Mouse (Mus musculus): Measurements from ENCODE around the gene Art2b. TPM values are rescaled to one million over a fixed set of nuclear protein-coding genes. Genes with fewer than 3 reads are reported as not detected.
"Not testable (repeated sequence)": the region's sequence is repeated elsewhere in the genome, so short reads cannot be mapped to it uniquely, and the experiment has no call there.

The Art2b gene
- not detected in 2 replicates for polyA plus RNA-seq (2016; fragmentation: Nextera tagmentation; extraction: Ambion mirVana)

DNA sequence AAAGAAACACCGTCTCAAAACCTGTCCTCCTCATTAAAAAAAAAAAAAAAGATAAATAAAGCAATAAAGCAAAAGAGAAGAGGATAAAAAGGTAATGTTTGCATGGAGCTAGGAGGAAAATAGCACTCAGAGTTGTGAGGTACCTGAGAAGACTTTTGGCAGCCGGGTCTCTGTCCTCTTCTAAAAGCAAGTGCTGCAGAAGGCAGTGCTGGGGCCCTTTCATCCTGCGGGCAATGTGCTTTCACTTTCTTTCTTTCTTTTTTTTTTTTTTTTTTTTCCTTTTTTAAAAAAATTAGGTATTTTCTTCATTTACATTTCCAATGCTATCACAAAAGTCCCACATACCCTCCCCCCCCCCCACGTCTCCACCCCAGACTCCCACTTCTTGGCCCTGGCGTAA, at the start of gene Art2b:
Gene Art2b, minus strand, starts transcription at position 193 of the 400 bp plus-strand sequence.
- H3K27ac ChIP-seq, result no peak within 1 kb of the TSS
- no peaks in the 10 kb centered on the region for H3K27me3 ChIP-seq (ENCODE audit: low read depth, poor library complexity, severe bottlenecking)
- WGBS, result 89% methylated on average over 5 of the region's 5 CpGs
- no peak within 1 kb of the TSS for H3K4me3 ChIP-seq
- H3K4me1 ChIP-seq, result no peaks in the 10 kb centered on the region
- no peaks in the 10 kb centered on the region for H3K36me3 ChIP-seq
- DNase-seq (ENCODE audit: low spot score), result no peak
- H3K9me3 ChIP-seq (replicated peaks), result no peaks in the 10 kb centered on the region

DNA sequence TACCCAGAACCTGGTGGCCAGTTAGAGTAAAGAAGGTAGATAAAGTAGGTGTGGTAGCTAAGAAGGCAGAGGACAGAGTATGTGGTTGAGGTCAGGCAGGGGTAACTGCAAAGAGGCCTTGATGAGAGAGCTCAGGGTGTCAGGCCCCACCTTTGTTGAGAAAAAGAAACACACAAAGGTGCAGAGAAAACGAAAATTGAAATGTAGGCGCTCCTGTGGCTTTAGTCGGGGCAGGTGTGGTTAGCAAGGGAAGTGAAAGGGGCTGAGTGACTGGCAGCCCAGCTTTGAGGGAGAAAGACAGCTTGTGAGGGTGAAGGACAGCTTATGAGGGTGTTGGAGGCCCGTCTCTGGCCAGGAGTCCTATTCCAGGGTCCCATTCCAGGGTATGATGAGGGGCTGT, 49.1 kb upstream of the Art2b start:
- WGBS, result 84% methylated on average over 4 of the region's 4 CpGs
- no peak for DNase-seq (ENCODE audit: low spot score)
- no peaks in the 10 kb centered on the region for H3K36me3 ChIP-seq
- no peaks in the 10 kb centered on the region for H3K9me3 ChIP-seq (replicated peaks)
- H3K27ac ChIP-seq, result no peak overlapping the region
- no peaks in the 10 kb centered on the region for H3K4me1 ChIP-seq
- no peak overlapping the region for H3K4me3 ChIP-seq
- no peaks in the 10 kb centered on the region for H3K27me3 ChIP-seq (ENCODE audit: low read depth, poor library complexity, severe bottlenecking)

DNA sequence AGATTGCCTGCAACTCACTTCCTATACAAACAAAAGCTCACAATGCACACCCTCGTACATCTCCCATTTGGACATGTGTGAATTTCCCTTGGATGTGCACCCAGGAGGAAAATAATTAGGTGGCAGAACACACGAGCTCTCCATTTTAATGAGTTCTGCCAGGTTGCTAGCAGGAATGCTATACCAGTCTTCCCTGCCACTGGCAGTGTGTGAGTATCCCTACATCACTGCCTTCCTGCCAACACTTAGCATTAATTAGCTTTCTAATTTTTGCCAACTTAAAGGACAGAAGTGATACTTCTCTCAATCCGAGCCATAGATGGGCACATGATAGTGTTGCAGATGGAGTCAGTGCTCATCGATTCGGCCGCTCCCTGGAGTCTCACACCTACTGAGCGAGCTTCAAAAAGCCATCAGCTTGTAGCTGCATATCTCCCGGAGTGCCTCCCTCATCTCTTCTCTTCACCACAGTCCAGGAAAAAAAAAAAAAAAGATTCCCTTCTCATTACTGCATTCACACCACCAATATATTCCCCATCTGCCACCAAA, 48.3 kb upstream of the Art2b start:
- 78% methylated on average over 8 of the region's 8 CpGs for WGBS

DNA sequence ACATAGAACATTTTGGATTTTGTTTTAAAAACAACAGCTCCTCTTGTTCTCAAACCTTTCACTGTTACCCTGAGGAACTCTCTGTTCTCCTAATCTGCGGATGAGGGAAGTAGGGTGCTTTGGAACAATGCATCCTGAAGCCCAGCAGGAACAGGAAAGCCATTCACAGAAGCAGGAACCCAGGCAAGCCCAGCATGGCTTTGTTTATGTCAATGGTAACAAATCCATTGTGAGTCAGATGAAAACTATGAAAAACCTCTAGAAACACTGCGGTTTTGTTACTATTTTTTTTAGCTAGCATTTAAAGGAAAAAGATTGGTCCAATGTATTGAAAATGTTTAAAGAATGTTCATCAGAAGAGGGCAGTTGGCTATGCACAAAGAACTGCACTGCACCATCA, 43.1 kb upstream of the Art2b start:
- H3K4me3 ChIP-seq, result no peak overlapping the region
- H3K4me1 ChIP-seq, result no peaks in the 10 kb centered on the region
- no peaks in the 10 kb centered on the region for H3K27me3 ChIP-seq (ENCODE audit: low read depth, poor library complexity, severe bottlenecking)
- no peaks in the 10 kb centered on the region for H3K9me3 ChIP-seq (replicated peaks)
- H3K27ac ChIP-seq, result no peak overlapping the region
- WGBS, result 81% methylated on average over 2 of the region's 2 CpGs
- no peak for DNase-seq (ENCODE audit: low spot score)
- no peaks in the 10 kb centered on the region for H3K36me3 ChIP-seq

More for the DNA sequence above, 48.3 kb upstream of the Art2b start:
- Histone ChIP-seq H3K4me1 (no peaks in the 10 kb centered on the region), H3K27me3 (ENCODE audit: low read depth, poor library complexity, severe bottlenecking) (no peaks in the 10 kb centered on the region), H3K9me3 (replicated peaks) (no peaks in the 10 kb centered on the region), H3K36me3 (no peaks in the 10 kb centered on the region), H3K27ac (no peak overlapping the region), H3K4me3 (no peak overlapping the region)
- DNase-seq (ENCODE audit: low spot score), result no peak

DNA sequence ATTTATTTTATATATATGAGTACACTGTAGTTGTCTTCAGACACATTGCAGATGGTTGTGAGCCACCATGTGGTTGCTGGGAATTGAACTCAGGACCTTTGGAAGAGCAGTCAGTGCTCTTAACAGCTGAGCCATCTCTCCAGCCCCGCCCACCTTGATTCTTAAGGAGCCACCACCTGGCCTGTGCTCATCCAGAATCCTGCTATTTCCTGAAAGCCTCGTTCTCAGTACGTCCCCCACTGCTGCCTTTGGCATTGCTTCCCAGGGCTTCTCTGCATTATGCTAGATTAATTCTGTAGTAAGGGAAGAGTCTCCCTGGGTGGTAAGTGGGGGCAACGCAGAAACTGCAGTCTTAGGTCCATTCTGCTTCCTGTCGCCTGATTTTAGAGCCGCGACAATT, 41.8 kb upstream of the Art2b start:
- DNase-seq (ENCODE audit: low spot score); H3K27me3 ChIP-seq (ENCODE audit: low read depth, poor library complexity, severe bottlenecking); H3K4me1 ChIP-seq; H3K36me3 ChIP-seq; H3K4me3 ChIP-seq; H3K27ac ChIP-seq; H3K9me3 ChIP-seq (replicated peaks): not testable (repeated sequence)
- WGBS, result 68% methylated on average over 7 of the region's 7 CpGs

- 71% methylated on average over 6 of the region's 6 CpGs for WGBS
- no peak overlapping the region for H3K4me3 ChIP-seq
- no peaks in the 10 kb centered on the region for H3K27me3 ChIP-seq (ENCODE audit: low read depth, poor library complexity, severe bottlenecking)
- H3K27ac ChIP-seq, result no peak overlapping the region
- H3K36me3 ChIP-seq, result no peaks in the 10 kb centered on the region
- no peaks in the 10 kb centered on the region for H3K4me1 ChIP-seq
- DNase-seq (ENCODE audit: low spot score), result no peak
- no peaks in the 10 kb centered on the region for H3K9me3 ChIP-seq (replicated peaks)
These were observed 38.9 kb upstream of the Art2b start for GRCm38 (mm10) chr7:101624283-101624682.

GRCm38 (mm10) chr7:101621861-101622260, 36.5 kb upstream of the Art2b start:
- H3K27ac ChIP-seq; H3K4me1 ChIP-seq; H3K9me3 ChIP-seq (replicated peaks); H3K36me3 ChIP-seq; H3K4me3 ChIP-seq; H3K27me3 ChIP-seq (ENCODE audit: low read depth, poor library complexity, severe bottlenecking); DNase-seq (ENCODE audit: low spot score): not testable (repeated sequence)
- WGBS, result 90% methylated on average over 4 of the region's 4 CpGs

GRCm38 (mm10) chr7:101620373-101620772, 35.0 kb upstream of the Art2b start:
- WGBS, result 30% methylated on average over 4 of the region's 4 CpGs
- Histone ChIP-seq H3K27ac (no peak overlapping the region), H3K27me3 (ENCODE audit: low read depth, poor library complexity, severe bottlenecking) (no peaks in the 10 kb centered on the region), H3K4me3 (no peak overlapping the region), H3K36me3 (no peaks in the 10 kb centered on the region), H3K9me3 (replicated peaks) (no peaks in the 10 kb centered on the region), H3K4me1 (no peaks in the 10 kb centered on the region)
- DNase-seq (ENCODE audit: low spot score), result peak; percentile 36

- H3K9me3 ChIP-seq (replicated peaks), result no peaks in the 10 kb centered on the region
- no peaks in the 10 kb centered on the region for H3K36me3 ChIP-seq
- H3K4me3 ChIP-seq, result no peak overlapping the region
- DNase-seq (ENCODE audit: low spot score), result no peak
- no peaks in the 10 kb centered on the region for H3K4me1 ChIP-seq
- no peaks in the 10 kb centered on the region for H3K27me3 ChIP-seq (ENCODE audit: low read depth, poor library complexity, severe bottlenecking)
- H3K27ac ChIP-seq, result no peak overlapping the region
- 85% methylated on average over 7 of the region's 7 CpGs for WGBS
These were observed 32.9 kb upstream of the Art2b start for GRCm38 (mm10) chr7:101618273-101618672.

DNA sequence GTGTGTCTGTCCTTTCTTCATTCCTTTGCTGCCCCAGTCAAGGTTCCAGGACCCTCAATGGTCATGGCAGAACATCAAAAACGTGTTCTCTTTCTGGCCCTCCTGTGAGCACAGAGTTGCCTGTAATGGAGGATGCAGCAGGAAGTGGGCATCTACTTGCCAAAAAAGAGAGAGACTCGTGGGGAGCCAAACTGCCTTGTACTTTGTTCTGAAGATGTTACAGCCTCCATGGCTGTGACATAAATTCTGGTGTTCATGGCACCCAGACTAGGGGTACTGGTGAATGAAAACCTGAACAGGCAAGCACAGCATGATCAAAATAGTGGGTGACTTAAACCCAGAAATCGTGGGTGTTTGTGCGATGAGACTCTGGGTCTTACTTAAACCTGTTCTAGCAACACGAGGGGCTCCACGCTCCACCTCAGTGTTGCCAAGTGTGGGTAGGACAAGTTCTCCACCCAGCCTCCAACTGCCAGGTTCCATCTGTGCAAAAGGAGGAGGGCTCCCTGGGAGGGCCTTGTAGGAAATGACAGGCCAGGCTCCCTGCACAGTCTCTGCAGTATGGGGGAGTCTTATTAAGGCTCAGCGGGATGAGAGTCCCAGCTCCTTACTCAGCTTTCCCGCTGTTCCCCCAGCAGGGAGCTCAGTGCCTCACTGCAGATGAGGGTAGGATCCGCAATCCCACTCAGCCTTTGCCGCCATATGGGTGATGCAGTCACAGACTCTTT, 32.2 kb upstream of the Art2b start:
- Histone ChIP-seq H3K27ac (no peak overlapping the region), H3K27me3 (ENCODE audit: low read depth, poor library complexity, severe bottlenecking) (no peaks in the 10 kb centered on the region), H3K9me3 (replicated peaks) (no peaks in the 10 kb centered on the region), H3K4me3 (no peak overlapping the region), H3K36me3 (no peaks in the 10 kb centered on the region), H3K4me1 (no peaks in the 10 kb centered on the region)
- no peak for DNase-seq (ENCODE audit: low spot score)
- 63% methylated on average over 10 of the region's 10 CpGs for WGBS

GRCm38 (mm10) chr7:101616136-101616835, 30.9 kb upstream of the Art2b start:
- H3K36me3 ChIP-seq, result no peaks in the 10 kb centered on the region
- H3K27me3 ChIP-seq (ENCODE audit: low read depth, poor library complexity, severe bottlenecking), result no peaks in the 10 kb centered on the region
- 85% methylated on average over 6 of the region's 6 CpGs for WGBS
- no peak overlapping the region for H3K27ac ChIP-seq
- DNase-seq (ENCODE audit: low spot score), result no peak
- no peak overlapping the region for H3K4me3 ChIP-seq
- H3K9me3 ChIP-seq (replicated peaks), result no peaks in the 10 kb centered on the region
- H3K4me1 ChIP-seq, result no peaks in the 10 kb centered on the region

DNA sequence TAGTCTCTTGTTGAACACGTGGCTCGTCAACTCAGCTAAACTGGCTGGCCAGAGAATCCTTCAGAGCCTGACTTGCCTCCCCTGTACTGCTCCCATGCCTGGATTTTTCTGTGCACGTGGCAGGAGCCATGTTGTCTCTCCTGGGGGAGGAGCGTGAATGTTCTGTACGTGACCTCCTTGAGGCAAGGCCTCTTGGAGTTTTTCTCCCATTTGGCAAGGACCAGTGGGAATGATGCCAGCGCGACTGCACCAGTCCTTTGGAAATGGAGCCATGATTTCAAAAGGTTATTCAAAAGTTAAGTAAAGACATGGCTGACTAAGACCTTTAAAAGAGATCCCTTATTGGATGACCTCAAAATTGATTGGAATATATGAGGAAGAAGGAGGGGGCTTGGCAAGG, 30.0 kb upstream of the Art2b start:
- no peaks in the 10 kb centered on the region for H3K4me1 ChIP-seq
- 85% methylated on average over 7 of the region's 7 CpGs for WGBS
- no peak for DNase-seq (ENCODE audit: low spot score)
- no peaks in the 10 kb centered on the region for H3K27me3 ChIP-seq (ENCODE audit: low read depth, poor library complexity, severe bottlenecking)
- no peak overlapping the region for H3K27ac ChIP-seq
- no peaks in the 10 kb centered on the region for H3K36me3 ChIP-seq
- H3K4me3 ChIP-seq, result no peak overlapping the region
- H3K9me3 ChIP-seq (replicated peaks), result no peaks in the 10 kb centered on the region

DNA sequence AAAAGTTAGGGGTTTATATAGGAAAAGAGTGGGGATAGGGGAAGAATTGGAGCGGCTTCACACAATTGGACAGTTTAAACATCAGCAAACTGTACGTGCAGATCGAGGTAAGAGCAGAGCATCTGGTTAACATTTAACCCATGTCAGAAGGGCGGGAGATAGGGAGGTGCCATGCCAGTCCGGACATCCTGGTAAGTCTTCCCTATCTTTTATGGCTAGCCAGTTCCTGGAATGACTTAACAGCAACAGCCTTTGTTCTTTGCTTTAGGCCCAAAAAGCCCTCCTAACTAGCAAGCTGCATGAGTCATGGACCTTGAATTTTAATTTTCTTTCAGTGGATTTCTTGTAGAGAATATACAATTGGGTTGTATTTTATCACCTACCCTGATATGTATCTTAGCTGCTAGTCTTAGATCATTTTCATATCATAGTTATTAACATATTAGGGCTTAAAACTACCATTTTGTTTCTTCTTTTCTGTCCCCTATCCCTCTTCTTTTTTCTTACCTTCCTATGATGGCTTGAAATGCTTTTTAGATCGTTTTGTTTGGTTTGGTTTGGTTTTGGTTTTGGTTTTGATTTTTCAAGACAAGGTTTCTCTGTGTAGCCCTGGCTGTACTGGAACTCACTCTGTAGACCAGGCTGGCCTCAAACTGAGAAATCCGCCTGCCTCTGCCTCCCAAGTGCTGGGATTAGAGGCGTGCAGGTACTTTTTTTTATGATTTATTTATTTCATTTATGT, 27.6 kb upstream of the Art2b start:
- not testable (repeated sequence) for H3K9me3 ChIP-seq (replicated peaks); H3K27me3 ChIP-seq (ENCODE audit: low read depth, poor library complexity, severe bottlenecking); DNase-seq (ENCODE audit: low spot score); H3K27ac ChIP-seq; H3K4me1 ChIP-seq; H3K36me3 ChIP-seq; H3K4me3 ChIP-seq
- 82% methylated on average over 8 of the region's 8 CpGs for WGBS
